Mouse (Mus musculus): ENCODE measurements around the gene Tmem156. TPM values are rescaled to one million over a fixed set of nuclear protein-coding genes. Genes with fewer than 3 reads are reported as not detected.

The Tmem156 gene
- total RNA-seq, 2 experiments from 2014 or later: 0.57 to 0.67 TPM

Other genes starting within 250 kb of the Tmem156 start
- gene Tlr1, start 158.6 kb downstream of the Tmem156 start, total RNA-seq (2021): 1 to 10 TPM; 1.2 to 1.6 TPM
- 1 to 10 TPM; 1.8 TPM for gene Tlr6, start 132.0 kb downstream of the Tmem156 start, total RNA-seq (2021)
- 10 to 100 TPM; 28.1 to 28.4 TPM for gene Fam114a1, start 122.1 kb downstream of the Tmem156 start, total RNA-seq (2021)
- 10 to 100 TPM; 46.9 to 56.9 TPM for gene Klhl5, start 15.4 kb upstream of the Tmem156 start, total RNA-seq (2021)
- gene Wdr19, start 107.6 kb upstream of the Tmem156 start, total RNA-seq (2021): 1 to 10 TPM; 7.0 to 9.3 TPM
- gene Rfc1, start 243.5 kb upstream of the Tmem156 start, total RNA-seq (2021): 10 to 100 TPM; 47.7 to 50.2 TPM